Mouse (Mus musculus): Measurements from ENCODE around the gene Tex264. TPM values are rescaled to one million over a fixed set of nuclear protein-coding genes. Genes with fewer than 3 reads are reported as not detected.

Gene Tex264
- polyA plus RNA-seq, 1 experiment from 2014 or later = 72.2 TPM

- 92% methylated on average over 1 of the region's 1 CpGs for WGBS
- Histone ChIP-seq H3K27me3 (replicated peaks) (peaks cover 5% of the 10 kb centered on the region; the same call in 1 of the 2 replicates), H3K4me1 (peaks cover 34% of the 10 kb centered on the region), H3K9me3 (replicated peaks) (no peaks in the 10 kb centered on the region), H3K9ac (replicated peaks) (no peak overlapping the region), H3K4me3 (replicated peaks) (no peak overlapping the region), H3K27ac (replicated peaks) (no peak overlapping the region), H3K36me3 (peaks cover 48% of the 10 kb centered on the region), H3K4me2 (no peak overlapping the region)
- no peak for ATAC-seq (ENCODE audit: low FRiP score)
Measured at GRCm38 (mm10) chr9:106659935-106660334, 25.8 kb downstream of the Tex264 start.

GRCm38 (mm10) chr9:106659441-106659840 is 26.3 kb downstream of the Tex264 start:
- WGBS = 34% methylated on average over 7 of the region's 7 CpGs
- Histone ChIP-seq H3K4me3 (replicated peaks) (no peak overlapping the region), H3K9ac (replicated peaks) (no peak overlapping the region), H3K36me3 (peaks cover 48% of the 10 kb centered on the region), H3K27ac (replicated peaks) (no peak overlapping the region), H3K9me3 (replicated peaks) (no peaks in the 10 kb centered on the region), H3K4me1 (peaks cover 29% of the 10 kb centered on the region), H3K27me3 (replicated peaks) (peaks cover 9% of the 10 kb centered on the region; the same call in 1 of the 2 replicates), H3K4me2 (no peak overlapping the region)
- ATAC-seq (ENCODE audit: low FRiP score) = no peak

- 37% methylated on average over 5 of the region's 5 CpGs for WGBS
- no peak overlapping the region for H3K4me3 ChIP-seq (replicated peaks)
Measured at GRCm38 (mm10) chr9:106657592-106657991, 28.1 kb downstream of the Tex264 start.

GRCm38 (mm10) chr9:106656820-106657219 is 28.9 kb downstream of the Tex264 start:
- Histone ChIP-seq H3K4me3 (replicated peaks) (no peak overlapping the region), H3K27ac (replicated peaks) (no peak overlapping the region), H3K4me2 (peak overlapping the region; percentile 92; the same call in 1 of the 2 replicates), H3K36me3 (peaks cover 37% of the 10 kb centered on the region), H3K9ac (replicated peaks) (peak overlapping the region; percentile 53; the same call in 1 of the 2 replicates), H3K27me3 (replicated peaks) (peaks cover 14% of the 10 kb centered on the region; the same call in 1 of the 2 replicates), H3K4me1 (peaks cover 18% of the 10 kb centered on the region), H3K9me3 (replicated peaks) (no peaks in the 10 kb centered on the region)
- no peak for ATAC-seq (ENCODE audit: low FRiP score)
- WGBS = 40% methylated on average over 5 of the region's 5 CpGs

More at GRCm38 (mm10) chr9:106657592-106657991, 28.1 kb downstream of the Tex264 start:
- Histone ChIP-seq H3K36me3 (peaks cover 44% of the 10 kb centered on the region), H3K4me1 (peaks cover 18% of the 10 kb centered on the region), H3K4me2 (no peak overlapping the region), H3K9me3 (replicated peaks) (no peaks in the 10 kb centered on the region), H3K27me3 (replicated peaks) (peaks cover 14% of the 10 kb centered on the region; the same call in 1 of the 2 replicates), H3K27ac (replicated peaks) (no peak overlapping the region), H3K9ac (replicated peaks) (no peak overlapping the region)
- no peak for ATAC-seq (ENCODE audit: low FRiP score)

GRCm38 (mm10) chr9:106655884-106656720 is 29.6 kb downstream of the Tex264 start, which contains the start of gene Grm2:
Gene Grm2 (minus strand): TSS chr9:106656082.
- H3K4me3 ChIP-seq (replicated peaks) = peak within 1 kb of the TSS; percentile 55
- no peaks in the 10 kb centered on the region for H3K9me3 ChIP-seq (replicated peaks)
- peak; percentile 79 for ATAC-seq (ENCODE audit: low FRiP score)
- under 1% methylated on average over 32 of the region's 44 CpGs for WGBS
- H3K4me1 ChIP-seq = peaks cover 18% of the 10 kb centered on the region
- peaks cover 14% of the 10 kb centered on the region; the same call in 1 of the 2 replicates for H3K27me3 ChIP-seq (replicated peaks)
- peak within 1 kb of the TSS; percentile 92 for H3K4me2 ChIP-seq
- no peak within 1 kb of the TSS for H3K27ac ChIP-seq (replicated peaks)
- peak within 1 kb of the TSS; percentile 53 for H3K9ac ChIP-seq (replicated peaks)
- peaks cover 30% of the 10 kb centered on the region for H3K36me3 ChIP-seq

GRCm38 (mm10) chr9:106652720-106653119 is 33.0 kb downstream of the Tex264 start:
- ATAC-seq (ENCODE audit: low FRiP score) = no peak
- peaks cover 14% of the 10 kb centered on the region; the same call in 1 of the 2 replicates for H3K27me3 ChIP-seq (replicated peaks)
- H3K36me3 ChIP-seq = no peaks in the 10 kb centered on the region
- H3K9me3 ChIP-seq (replicated peaks) = no peaks in the 10 kb centered on the region
- no peak overlapping the region for H3K9ac ChIP-seq (replicated peaks)
- H3K4me1 ChIP-seq = peaks cover 18% of the 10 kb centered on the region
- no peak overlapping the region for H3K4me2 ChIP-seq
- no peak overlapping the region for H3K27ac ChIP-seq (replicated peaks)
- no peak overlapping the region for H3K4me3 ChIP-seq (replicated peaks)
- WGBS = 86% methylated on average over 1 of the region's 1 CpGs

GRCm38 (mm10) chr9:106647226-106647625 is 38.5 kb downstream of the Tex264 start:
- H3K9me3 ChIP-seq (replicated peaks) = no peaks in the 10 kb centered on the region
- no peak overlapping the region for H3K4me2 ChIP-seq
- no peaks in the 10 kb centered on the region for H3K27me3 ChIP-seq (replicated peaks)
- H3K27ac ChIP-seq (replicated peaks) = no peak overlapping the region
- no peak overlapping the region for H3K4me3 ChIP-seq (replicated peaks)
- WGBS = 70% methylated on average over 27 of the region's 27 CpGs
- no peaks in the 10 kb centered on the region for H3K4me1 ChIP-seq
- H3K36me3 ChIP-seq = no peaks in the 10 kb centered on the region
- no peak overlapping the region for H3K9ac ChIP-seq (replicated peaks)
- no peak for ATAC-seq (ENCODE audit: low FRiP score)

- H3K4me1 ChIP-seq = no peaks in the 10 kb centered on the region
- no peak overlapping the region for H3K27ac ChIP-seq (replicated peaks)
- no peak overlapping the region for H3K4me2 ChIP-seq
- 82% methylated on average over 9 of the region's 9 CpGs for WGBS
- H3K9ac ChIP-seq (replicated peaks) = no peak overlapping the region
- no peaks in the 10 kb centered on the region for H3K36me3 ChIP-seq
- ATAC-seq (ENCODE audit: low FRiP score) = no peak
- H3K4me3 ChIP-seq (replicated peaks) = no peak overlapping the region
- H3K27me3 ChIP-seq (replicated peaks) = no peaks in the 10 kb centered on the region
- H3K9me3 ChIP-seq (replicated peaks) = no peaks in the 10 kb centered on the region
Measured at GRCm38 (mm10) chr9:106645684-106646271, 39.9 kb downstream of the Tex264 start.

- Histone ChIP-seq H3K4me2 (no peak overlapping the region), H3K9ac (replicated peaks) (no peak overlapping the region), H3K27me3 (replicated peaks) (no peaks in the 10 kb centered on the region), H3K27ac (replicated peaks) (no peak overlapping the region), H3K9me3 (replicated peaks) (no peaks in the 10 kb centered on the region), H3K36me3 (no peaks in the 10 kb centered on the region), H3K4me1 (no peaks in the 10 kb centered on the region), H3K4me3 (replicated peaks) (no peak overlapping the region)
- ATAC-seq (ENCODE audit: low FRiP score) = no peak
- 72% methylated on average over 6 of the region's 6 CpGs for WGBS
Measured at GRCm38 (mm10) chr9:106643787-106644186, 41.9 kb downstream of the Tex264 start.

- no peaks in the 10 kb centered on the region for H3K4me1 ChIP-seq
- H3K9ac ChIP-seq (replicated peaks) = no peak overlapping the region
- H3K36me3 ChIP-seq = no peaks in the 10 kb centered on the region
- 32% methylated on average over 7 of the region's 7 CpGs for WGBS
- no peak overlapping the region for H3K4me2 ChIP-seq
- no peaks in the 10 kb centered on the region for H3K9me3 ChIP-seq (replicated peaks)
- no peak overlapping the region for H3K27ac ChIP-seq (replicated peaks)
- no peak for ATAC-seq (ENCODE audit: low FRiP score)
- no peaks in the 10 kb centered on the region for H3K27me3 ChIP-seq (replicated peaks)
- H3K4me3 ChIP-seq (replicated peaks) = no peak overlapping the region
Measured at GRCm38 (mm10) chr9:106643128-106643527, 42.6 kb downstream of the Tex264 start.

- ATAC-seq (ENCODE audit: low FRiP score) = no peak
- H3K36me3 ChIP-seq = no peaks in the 10 kb centered on the region
- no peak overlapping the region for H3K4me2 ChIP-seq
Measured at GRCm38 (mm10) chr9:106641346-106641745, 44.4 kb downstream of the Tex264 start.

GRCm38 (mm10) chr9:106638154-106638553 is 47.6 kb downstream of the Tex264 start:
- Histone ChIP-seq H3K9ac (replicated peaks) (no peak overlapping the region), H3K27ac (replicated peaks) (no peak overlapping the region), H3K4me1 (no peaks in the 10 kb centered on the region), H3K4me2 (no peak overlapping the region), H3K27me3 (replicated peaks) (no peaks in the 10 kb centered on the region), H3K4me3 (replicated peaks) (no peak overlapping the region), H3K9me3 (replicated peaks) (no peaks in the 10 kb centered on the region), H3K36me3 (no peaks in the 10 kb centered on the region)
- WGBS = 93% methylated on average over 8 of the region's 8 CpGs
- ATAC-seq (ENCODE audit: low FRiP score) = no peak

More at GRCm38 (mm10) chr9:106641346-106641745, 44.4 kb downstream of the Tex264 start:
- H3K4me1 ChIP-seq = no peaks in the 10 kb centered on the region
- no peaks in the 10 kb centered on the region for H3K27me3 ChIP-seq (replicated peaks)
- WGBS = 66% methylated on average over 5 of the region's 5 CpGs
- no peak overlapping the region for H3K9ac ChIP-seq (replicated peaks)
- H3K27ac ChIP-seq (replicated peaks) = no peak overlapping the region
- no peaks in the 10 kb centered on the region for H3K9me3 ChIP-seq (replicated peaks)
- no peak overlapping the region for H3K4me3 ChIP-seq (replicated peaks)
